Mouse (Mus musculus) CH12.LX (cell line): ENCODE results near the gene Dhx32. TPM values are rescaled to one million over a fixed set of nuclear protein-coding genes. Genes with fewer than 3 reads are reported as not detected.

Source experiments
- DNase-seq: peaks from one replicate; pipeline ENCODE4 v3.0.0-alpha.2; 2013; ENCODE audit errors: extremely low read depth
- H3K27ac ChIP-seq: 2 replicates; pipeline ENCODE4 v1.5.1; 2012; ENCODE audit warnings: low read depth, mild to moderate bottlenecking, control low read depth, moderate library complexity; ENCODE audit not compliant: insufficient read depth
- H3K27me3 ChIP-seq: replicated peaks from 2 replicates; pipeline ENCODE3; 2012; ENCODE audit warnings: inconsistent platforms
- H3K36me3 ChIP-seq, 2 experiments: replicated peaks in 1 of 2; 2 replicates each; pipeline versions ENCODE3 to v1.6.1; 2012; ENCODE audit warnings: inconsistent platforms in 1 of 2, low read length in 1 of 2, mild to moderate bottlenecking in 1 of 2, mixed read lengths in 1 of 2, moderate library complexity in 1 of 2; ENCODE audit not compliant: control insufficient read depth in 1 of 2, insufficient read depth in 1 of 2
- H3K4me1 ChIP-seq, 2 experiments: 2 replicates each; pipeline ENCODE4 v1.6.1; 2012; ENCODE audit warnings: inconsistent platforms in 1 of 2, moderate library complexity in 1 of 2; ENCODE audit not compliant: insufficient read depth in 2 of 2, control insufficient read depth in 1 of 2
- H3K4me2 ChIP-seq: 2 replicates; pipeline ENCODE4 v1.6.1; 2012; ENCODE audit warnings: low read depth, mild to moderate bottlenecking, control low read depth; ENCODE audit not compliant: poor library complexity, insufficient read depth, severe bottlenecking
- H3K4me3 ChIP-seq, 3 experiments: fragments of 150-350 bp in 1 of 3; sonication (generic) in 1 of 3; replicated peaks in 1 of 3; 2 replicates each; pipeline versions ENCODE3 to v1.5.1; 2011 to 2012; ENCODE audit warnings: low read depth in 2 of 3, low read length in 2 of 3, mild to moderate bottlenecking in 2 of 3, moderate library complexity in 2 of 3, control low read depth in 1 of 3, improper control_type of control experiment in 1 of 3, inconsistent platforms in 1 of 3, mixed read lengths in 1 of 3; ENCODE audit not compliant: poor library complexity in 1 of 3
- H3K79me2 ChIP-seq: replicated peaks from 2 replicates; pipeline ENCODE4 v1.6.1; 2012; ENCODE audit warnings: mild to moderate bottlenecking, moderate library complexity; ENCODE audit not compliant: control insufficient read depth, poor library complexity, insufficient read depth, severe bottlenecking; ENCODE audit errors: extremely low read depth
- H3K9ac ChIP-seq: 2 replicates; pipeline ENCODE4 v1.6.1; 2012; ENCODE audit warnings: low read depth, mild to moderate bottlenecking, control low read depth, moderate library complexity; ENCODE audit not compliant: insufficient read depth
- H3K9me3 ChIP-seq: replicated peaks from 2 replicates; pipeline ENCODE3; 2012; ENCODE audit warnings: low read length, inconsistent platforms, mixed read lengths
- CHD1 ChIP-seq: IDR thresholded peaks from 2 replicates; pipeline ENCODE4 v1.6.1; 2012; ENCODE audit warnings: low read depth, low read length, improper control_type of control experiment, inconsistent platforms
- CTCF ChIP-seq, 2 experiments: IDR thresholded peaks in 1 of 2; conservative IDR thresholded peaks in 1 of 2; 2 replicates each; pipeline ENCODE4 v1.5.1; 2011 to 2012; ENCODE audit warnings: low read depth in 2 of 2, low read length in 2 of 2, improper control_type of control experiment in 1 of 2, inconsistent platforms in 1 of 2, mild to moderate bottlenecking in 1 of 2, moderate library complexity in 1 of 2
- E2F4 ChIP-seq: IDR thresholded peaks from 2 replicates; pipeline ENCODE4 v1.6.1; 2011; ENCODE audit warnings: low read depth, low read length, improper control_type of control experiment; ENCODE audit not compliant: insufficient replicate concordance
- ETS1 ChIP-seq: conservative IDR thresholded peaks from 2 replicates; pipeline ENCODE4 v1.6.1; 2012; ENCODE audit warnings: low read depth, mild to moderate bottlenecking, inconsistent platforms, low read length, improper control_type of control experiment, moderate library complexity
- GABPA ChIP-seq: IDR thresholded peaks from 2 replicates; pipeline ENCODE4 v1.6.1; 2012; ENCODE audit warnings: low read depth, low read length, improper control_type of control experiment, inconsistent platforms; ENCODE audit not compliant: insufficient replicate concordance
- IRF4 ChIP-seq: IDR thresholded peaks from 2 replicates; pipeline ENCODE4 v1.6.1; 2014; ENCODE audit warnings: low read depth, mild to moderate bottlenecking, inconsistent platforms, low read length, improper control_type of control experiment
- JUND ChIP-seq: conservative IDR thresholded peaks from 2 replicates; pipeline ENCODE4 v1.6.1; 2011; ENCODE audit warnings: low read depth, low read length, improper control_type of control experiment
- KAT2A ChIP-seq: IDR thresholded peaks from 2 replicates; pipeline ENCODE4 v1.6.1; 2012; ENCODE audit warnings: low read length, improper control_type of control experiment, inconsistent platforms; ENCODE audit not compliant: insufficient replicate concordance
- MAFK ChIP-seq: IDR thresholded peaks from 2 replicates; pipeline ENCODE4 v1.6.1; 2011; ENCODE audit warnings: low read length, improper control_type of control experiment; ENCODE audit not compliant: insufficient replicate concordance
- MAX ChIP-seq: IDR thresholded peaks from 2 replicates; pipeline ENCODE4 v1.6.1; 2011; ENCODE audit warnings: low read length, improper control_type of control experiment
- NELFE ChIP-seq: IDR thresholded peaks from 2 replicates; pipeline ENCODE4 v1.6.1; 2011; ENCODE audit warnings: low read depth, low read length, improper control_type of control experiment
- POLR2A ChIP-seq: IDR thresholded peaks from 2 replicates; pipeline ENCODE4 v1.6.1; 2011; ENCODE audit warnings: low read depth, mild to moderate bottlenecking, improper control_type of control experiment, low read length
- POLR2AphosphoS2 ChIP-seq: IDR thresholded peaks from 2 replicates; pipeline ENCODE4 v1.6.1; 2011; ENCODE audit warnings: low read depth, low read length, improper control_type of control experiment
- RAD21 ChIP-seq: IDR thresholded peaks from 2 replicates; pipeline ENCODE4 v1.6.1; 2011; ENCODE audit warnings: low read depth, mild to moderate bottlenecking, low read length, improper control_type of control experiment, moderate library complexity
- RCOR1 ChIP-seq: conservative IDR thresholded peaks from 2 replicates; pipeline ENCODE4 v1.6.1; 2012; ENCODE audit warnings: low read depth, mild to moderate bottlenecking, inconsistent platforms, low read length, improper control_type of control experiment
- SIN3A ChIP-seq: IDR thresholded peaks from 2 replicates; pipeline ENCODE4 v1.6.1; 2012; ENCODE audit warnings: low read length, improper control_type of control experiment, inconsistent platforms
- SMC3 ChIP-seq: IDR thresholded peaks from 2 replicates; pipeline ENCODE4 v1.6.1; 2011; ENCODE audit warnings: low read depth, low read length, improper control_type of control experiment
- TBP ChIP-seq: conservative IDR thresholded peaks from 2 replicates; pipeline ENCODE4 v1.6.1; 2011; ENCODE audit warnings: low read depth, low read length, improper control_type of control experiment
- UBTF ChIP-seq: IDR thresholded peaks from 2 replicates; pipeline ENCODE4 v1.6.1; 2012; ENCODE audit warnings: low read depth, mild to moderate bottlenecking, inconsistent platforms, low read length, improper control_type of control experiment, moderate library complexity
- USF1 ChIP-seq: IDR thresholded peaks from 2 replicates; pipeline ENCODE4 v1.6.1; 2014; ENCODE audit warnings: low read depth, mild to moderate bottlenecking, inconsistent platforms, low read length, improper control_type of control experiment
- ZKSCAN1 ChIP-seq: IDR thresholded peaks from 2 replicates; pipeline ENCODE4 v1.6.1; 2012; ENCODE audit warnings: low read depth, inconsistent platforms, low read length, improper control_type of control experiment, borderline replicate concordance
- dilution Hi-C: fragments of 300-500 bp; cut with MboI; formaldehyde crosslinking; loops from 2 replicates; pipeline ENCODE4 v1.14.3; 2020; ENCODE audit warnings: low sequenced_read_pairs; ENCODE audit not compliant: extremely low pct_unique_long_range_greater_than_20kb, extremely low pct_ligation_motif_present
- in situ Hi-C: fragments of 300-500 bp; cut with MboI; formaldehyde crosslinking; loops from 3 replicates; pipeline ENCODE4 v1.14.3; 2019; ENCODE audit warnings: low sequenced_read_pairs, low pct_ligation_motif_present, low pct_unique_long_range_greater_than_20kb, mixed read lengths
- polyA plus RNA-seq: library from polyadenylated mRNA; unstranded; fragments of >175 nt; gene quantifications from 2 replicates; pipeline ENCODE4 v1.2.1, GENCODE M21; 2012; ENCODE audit warnings: low read depth; ENCODE audit not compliant: insufficient read length
- total RNA-seq, 2 experiments: library from RNA; depleted of rRNA; stranded (reverse); fragments of 300-350 nt in 1 of 2; fragments of >200 nt in 1 of 2; gene quantifications; 2 replicates each; pipeline ENCODE4 v1.2.3; 2012 to 2014

The Dhx32 gene
- total and polyA plus RNA-seq, 3 experiments = 16.3 to 20.6 (median 16.9) TPM

DNA sequence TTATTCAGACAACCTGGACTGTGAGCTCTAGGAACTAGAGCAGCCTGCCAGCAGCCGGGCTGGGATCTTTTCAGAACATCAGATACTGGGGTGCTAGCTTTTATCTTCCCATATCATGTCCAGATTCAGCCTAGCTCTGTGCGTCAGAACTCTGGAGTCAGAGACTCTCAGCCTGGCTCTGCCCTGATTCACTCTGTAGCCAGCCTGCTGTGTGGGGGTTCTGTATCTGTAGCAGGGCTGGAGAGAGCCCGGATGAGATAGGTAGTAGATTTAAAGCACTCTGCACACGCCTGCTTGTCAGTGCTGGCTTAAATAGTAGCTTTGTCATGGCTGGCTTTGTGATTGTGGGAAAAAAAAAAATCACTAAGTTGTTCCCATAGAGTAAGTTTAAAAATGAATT lies 46.0 kb upstream of the Dhx32 start:
- Histone ChIP-seq H3K9ac (no peak overlapping the region), H3K4me1 (no peaks in the 10 kb centered on the region), H3K36me3 (no peaks in the 10 kb centered on the region), H3K27me3 (peaks cover 9% of the 10 kb centered on the region), H3K27ac (no peak overlapping the region), H3K79me2 (no peaks in the 10 kb centered on the region), H3K4me3 (no peak overlapping the region), H3K4me2 (no peak overlapping the region), H3K9me3 (peaks cover 5% of the 10 kb centered on the region)
- dilution Hi-C loops (no loop called here), in situ Hi-C loops (no loop called here)
- no peak for TF ChIP-seq IRF4
- no peak for TF ChIP-seq ZKSCAN1
- no peak for TF ChIP-seq RCOR1
- no peak for TF ChIP-seq E2F4
- TF ChIP-seq KAT2A = no peak
- TF ChIP-seq ETS1 = no peak
- no peak for TF ChIP-seq GABPA
- TF ChIP-seq NELFE = no peak
- TF ChIP-seq TBP = no peak
- TF ChIP-seq SMC3 = no peak
- no peak for TF ChIP-seq UBTF
- TF ChIP-seq POLR2AphosphoS2 = no peak
- no peak for TF ChIP-seq CHD1
- TF ChIP-seq USF1 = no peak
- TF ChIP-seq MAFK = no peak
- TF ChIP-seq JUND = no peak
- DNase-seq = no peak

DNA sequence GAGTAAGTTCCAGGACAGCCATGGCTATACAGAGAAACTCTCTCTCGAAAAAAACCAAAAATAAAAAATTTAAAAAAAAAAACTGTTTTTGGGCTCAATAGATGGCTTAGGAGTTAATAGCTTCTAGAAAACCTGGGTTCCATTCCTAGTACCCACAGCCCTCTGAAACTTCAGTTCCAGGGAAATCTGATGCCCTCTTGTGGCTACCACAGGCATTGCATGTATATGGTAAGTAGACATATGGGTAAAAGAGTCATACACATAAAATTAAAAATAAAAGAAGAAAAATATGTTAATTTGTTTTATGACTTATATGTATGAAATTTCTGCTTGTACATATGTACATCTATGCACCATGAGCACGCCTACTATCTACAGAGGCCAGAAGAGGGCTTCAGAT lies 42.1 kb upstream of the Dhx32 start:
- in situ Hi-C loops (no loop called here), dilution Hi-C loops (no loop called here)
- TF ChIP-seq SIN3A (no peak), MAX (no peak), POLR2A (no peak), SMC3 (peak; percentile 26; the same call in 1 of the 2 replicates), CTCF (conservative IDR thresholded peaks at IDR 0.05 in 1 of 2, IDR thresholded peaks at IDR 0.05 in 1 of 2; ENCODE audit: low read depth in 2 of 2, low read length in 2 of 2) (peak; percentile 36 to 61; a peak in 3 of 4 replicates), CHD1 (no peak), RAD21 (peak; percentile 18)
- H3K36me3 ChIP-seq = no peaks in the 10 kb centered on the region
- peak; percentile 20 for DNase-seq
- H3K4me3 ChIP-seq = no peak overlapping the region
- no peak overlapping the region for H3K9ac ChIP-seq
- H3K4me2 ChIP-seq = no peak overlapping the region
- no peaks in the 10 kb centered on the region for H3K79me2 ChIP-seq
- peaks cover 20% of the 10 kb centered on the region for H3K27me3 ChIP-seq
- H3K4me1 ChIP-seq = no peaks in the 10 kb centered on the region
- no peak overlapping the region for H3K27ac ChIP-seq
- peaks cover 5% of the 10 kb centered on the region for H3K9me3 ChIP-seq
